Mouse (Mus musculus) activated CD4-positive, CD25-positive, alpha-beta regulatory T cell (primary cell): Measurements from ENCODE around the gene Satb2. TPM values are rescaled to one million over a fixed set of nuclear protein-coding genes. Genes with fewer than 3 reads are reported as not detected.

Experiments
- polyA plus RNA-seq, 2 experiments: library from polyadenylated mRNA; unstranded; fragments of 100-300 nt; shearing (Covaris generic); gene quantifications; one replicate each; pipeline ENCODE4 v1.2.1; 2017

The Satb2 gene
- under 1 TPM in 1 of 2 experiments, not detected in 1; 0.18 TPM for polyA plus RNA-seq

GRCm38 (mm10) chr1:56978151-56978700, at the start of gene Satb2:
Gene Satb2, minus strand, starts transcription at chr1:56978650.

